Mouse (Mus musculus): ENCODE data around the gene Tent4b.

The Tent4b gene

DNA sequence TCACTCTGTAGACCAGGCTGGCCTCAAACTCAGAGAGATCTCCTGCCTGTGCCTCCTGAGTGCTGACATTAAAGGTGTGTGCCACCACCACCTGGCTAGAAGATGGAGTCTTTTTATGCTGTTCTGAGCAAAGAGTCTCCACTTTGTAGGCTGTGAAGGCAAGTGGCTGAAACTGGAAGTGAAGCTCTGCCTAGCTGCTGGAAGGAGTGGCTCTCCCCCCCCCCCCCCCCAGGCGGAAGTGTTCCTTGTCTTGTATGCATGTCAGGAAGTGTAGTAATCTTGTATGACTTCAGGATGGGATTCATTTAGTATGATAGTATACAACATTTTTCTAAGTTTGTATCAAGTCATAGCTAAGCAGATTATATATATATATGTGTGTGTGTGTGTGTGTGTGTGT, 29.8 kb downstream of the Tent4b start:
- no peak for DNase-seq

- DNase-seq, result no peak
Observed at GRCm38 (mm10) chr8:88236666-88237065, 37.7 kb downstream of the Tent4b start.

DNA sequence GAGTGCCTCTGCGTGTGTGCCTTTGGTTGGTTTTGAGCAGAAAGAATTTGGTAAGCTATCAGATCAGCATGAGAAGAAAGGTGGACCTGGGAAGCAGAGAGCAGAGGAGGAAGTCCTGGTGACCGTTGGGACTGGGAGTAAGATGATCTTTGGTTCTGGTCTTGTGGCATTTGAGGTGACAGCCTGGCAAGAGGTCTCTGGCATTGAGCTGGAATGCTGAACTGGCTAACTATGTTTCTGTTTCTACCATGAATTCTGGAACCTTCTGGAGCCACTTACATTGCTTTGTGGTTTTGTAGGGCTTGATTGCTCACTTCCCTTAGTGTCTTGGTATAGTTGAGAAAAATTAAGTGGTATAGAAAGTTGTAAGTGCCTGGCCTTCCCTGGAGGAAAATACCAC, 38.6 kb downstream of the Tent4b start:
- DNase-seq, result no peak

- no peak for DNase-seq
Observed at GRCm38 (mm10) chr8:88239277-88239676, 40.3 kb downstream of the Tent4b start.

- DNase-seq, result no peak
Observed at GRCm38 (mm10) chr8:88241871-88242270, 42.9 kb downstream of the Tent4b start.

DNA sequence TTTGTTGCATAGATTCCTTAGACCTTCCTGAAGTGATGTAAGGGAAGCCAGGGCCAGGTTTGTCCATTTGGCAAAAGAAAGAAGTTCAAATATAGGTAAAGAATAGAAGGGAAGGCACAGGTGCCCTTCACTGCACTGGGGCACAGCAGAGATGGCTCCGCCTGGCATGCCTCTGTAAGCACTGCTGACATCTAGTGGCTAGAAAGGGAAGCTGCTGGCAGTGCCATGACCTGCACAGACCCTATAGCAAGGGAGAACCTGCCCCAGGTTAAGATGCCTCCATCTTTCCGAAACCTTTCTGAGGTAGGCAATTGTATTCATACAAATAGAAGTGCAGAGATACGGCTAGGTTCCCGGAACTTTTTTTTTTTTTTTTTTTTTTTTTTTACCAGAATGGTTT, 45.3 kb downstream of the Tent4b start:
- peak; percentile 78 to 80 for DNase-seq

GRCm38 (mm10) chr8:88252791-88253190, 53.8 kb downstream of the Tent4b start:
- peak; percentile 69 to 75 for DNase-seq

GRCm38 (mm10) chr8:88254957-88255356, 55.9 kb downstream of the Tent4b start:
- no peak for DNase-seq

DNA sequence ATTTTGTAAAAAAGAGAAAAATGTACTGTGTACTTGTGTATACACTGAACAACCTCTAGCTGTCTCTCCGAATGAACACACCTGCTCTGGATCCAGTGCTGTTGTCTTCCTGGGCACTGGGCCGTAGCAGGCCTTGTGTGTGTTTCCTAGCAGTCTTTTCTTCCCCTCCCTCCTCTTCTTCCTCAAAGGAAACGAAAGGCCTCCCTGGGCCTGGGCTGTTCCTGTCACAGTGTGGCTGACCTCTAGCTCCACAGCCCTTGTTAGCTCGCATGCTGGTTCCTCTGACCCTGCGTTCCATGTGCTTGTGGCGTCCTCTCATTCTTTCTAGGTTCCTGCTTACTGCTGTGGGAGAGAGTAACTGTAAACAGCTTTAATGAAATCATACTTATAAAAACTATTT, 59.0 kb downstream of the Tent4b start:
- DNase-seq, result no peak

GRCm38 (mm10) chr8:88258544-88258943, 59.5 kb downstream of the Tent4b start:
- no peak for DNase-seq

DNA sequence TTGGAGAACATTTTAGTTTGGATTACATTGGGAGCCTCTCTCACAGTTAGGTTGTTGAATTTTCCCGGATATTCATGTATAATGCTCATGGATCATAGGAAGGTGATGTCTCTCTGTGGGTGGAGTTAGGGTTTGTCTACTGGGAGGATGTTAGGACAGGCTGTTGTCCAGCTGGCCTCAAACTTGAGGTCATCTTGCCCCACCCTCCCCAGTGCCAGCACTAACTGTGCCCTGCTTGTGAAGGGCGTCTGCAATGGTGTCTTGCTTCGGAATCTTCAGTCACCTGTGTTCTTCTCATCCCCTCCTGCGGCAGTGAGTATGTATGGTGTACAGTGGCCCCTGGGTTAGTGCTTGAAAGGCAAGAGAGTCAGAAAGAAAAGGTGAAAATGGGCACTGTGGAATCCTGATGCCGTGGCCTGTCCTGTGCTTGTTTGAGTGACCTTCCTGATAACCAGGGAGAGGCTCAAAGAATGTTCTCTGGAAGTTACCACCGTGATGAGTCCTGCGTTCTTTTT, 61.5 kb downstream of the Tent4b start:
- no peak for DNase-seq

DNA sequence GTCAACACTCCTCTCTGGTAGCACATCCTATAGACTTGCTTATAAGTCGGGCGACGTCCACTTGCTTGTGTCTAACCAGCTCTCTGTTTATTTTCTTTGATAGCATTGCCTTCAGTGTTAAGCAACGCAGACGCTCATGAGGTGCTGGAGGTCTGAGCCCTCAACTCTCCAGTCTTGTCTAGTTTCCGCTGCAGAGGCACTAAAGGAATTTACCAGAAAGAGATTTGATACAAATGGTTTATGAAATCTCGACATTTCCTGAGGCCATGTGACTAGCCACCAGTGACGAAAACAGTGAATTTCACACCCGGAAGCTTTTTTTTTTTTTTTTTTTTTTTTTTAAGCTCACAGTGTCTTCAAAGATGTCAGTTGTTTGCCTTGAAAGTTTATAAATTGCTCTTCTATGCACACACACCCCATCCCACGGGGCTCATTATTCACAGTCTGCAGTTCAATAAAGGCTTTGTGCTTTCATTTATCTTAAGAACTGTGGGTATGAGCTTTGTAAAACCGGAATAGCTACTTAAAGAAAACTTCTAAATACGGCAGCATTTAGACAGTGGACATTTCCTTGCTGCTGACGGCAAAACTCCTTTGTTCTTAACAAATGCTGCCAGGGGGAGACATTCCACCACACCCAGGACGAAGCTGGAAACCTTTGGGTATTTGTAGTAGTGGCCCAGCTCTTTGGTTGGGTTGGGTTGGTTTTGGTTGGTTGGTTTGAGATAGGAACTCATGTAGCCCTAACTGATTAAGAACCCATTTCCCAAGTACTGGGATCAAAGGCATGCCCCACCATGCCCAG, 64.0 kb downstream of the Tent4b start:
- no peak for DNase-seq

GRCm38 (mm10) chr8:88265511-88265910, 66.5 kb downstream of the Tent4b start:
- DNase-seq, result no peak

- DNase-seq, result peak; percentile 93 to 95
Observed at GRCm38 (mm10) chr8:88266170-88266800, 67.3 kb downstream of the Tent4b start.

- DNase-seq, result no peak
Observed at GRCm38 (mm10) chr8:88266801-88267403, 67.9 kb downstream of the Tent4b start.

DNA sequence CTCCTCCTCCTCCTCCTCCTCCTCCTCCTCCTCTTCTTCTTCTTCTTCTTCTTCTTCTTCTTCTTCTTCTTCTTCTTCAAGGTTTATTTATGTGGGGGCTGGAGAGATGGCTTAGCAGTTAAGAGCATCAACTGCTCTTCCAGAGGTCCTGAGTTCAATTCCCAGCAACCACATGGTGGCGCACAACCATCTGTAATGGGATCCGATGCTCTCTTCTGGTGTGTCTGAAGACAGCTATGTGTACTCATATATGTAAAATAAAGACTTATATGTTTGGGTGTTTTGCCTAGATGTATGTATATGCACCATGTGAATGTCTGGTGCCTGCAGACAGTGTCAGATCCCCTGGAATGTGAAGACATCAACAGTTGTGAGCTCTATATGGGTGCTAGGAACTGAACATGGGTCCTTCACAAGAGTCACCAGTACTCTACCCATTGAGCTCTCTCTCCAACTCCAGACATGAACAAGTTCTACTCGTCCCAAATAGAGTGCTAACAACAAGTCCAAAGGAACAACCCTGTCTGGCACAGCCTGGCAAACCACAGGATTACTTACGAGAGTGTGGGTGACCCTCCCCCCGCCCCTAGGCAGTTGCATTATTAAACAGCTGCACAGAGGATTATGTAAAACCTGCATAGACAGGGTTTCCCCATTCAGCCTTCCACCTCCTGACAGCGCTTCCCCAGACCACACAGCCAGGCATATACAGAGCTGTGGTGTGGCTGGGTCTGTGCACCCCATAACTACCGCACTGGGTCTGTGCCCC, 70.3 kb downstream of the Tent4b start:
- no peak for DNase-seq

GRCm38 (mm10) chr8:88270086-88270485, 71.1 kb downstream of the Tent4b start:
- no peak for DNase-seq

GRCm38 (mm10) chr8:88272231-88273050, 73.4 kb downstream of the Tent4b start, which contains the start of gene Adcy7:
Adcy7 (plus strand) TSS chr8:88272403.
- peak; percentile 73 to 77 for DNase-seq

GRCm38 (mm10) chr8:88273051-88273430, 74.0 kb downstream of the Tent4b start:
- DNase-seq, result no peak

GRCm38 (mm10) chr8:88274090-88274489, 75.1 kb downstream of the Tent4b start:
- no peak for DNase-seq

GRCm38 (mm10) chr8:88279220-88279619, 80.2 kb downstream of the Tent4b start:
- DNase-seq, result no peak

GRCm38 (mm10) chr8:88279670-88280069, 80.7 kb downstream of the Tent4b start:
- DNase-seq, result no peak
